Mouse (Mus musculus): Measurements from ENCODE around the gene Entpd3. TPM values are rescaled to one million over a fixed set of nuclear protein-coding genes. Genes with fewer than 3 reads are reported as not detected.

Entpd3 gene
- polyA plus RNA-seq (2012; rRNA removed) = 0.12 and 0.76 TPM in 2 replicates

DNA sequence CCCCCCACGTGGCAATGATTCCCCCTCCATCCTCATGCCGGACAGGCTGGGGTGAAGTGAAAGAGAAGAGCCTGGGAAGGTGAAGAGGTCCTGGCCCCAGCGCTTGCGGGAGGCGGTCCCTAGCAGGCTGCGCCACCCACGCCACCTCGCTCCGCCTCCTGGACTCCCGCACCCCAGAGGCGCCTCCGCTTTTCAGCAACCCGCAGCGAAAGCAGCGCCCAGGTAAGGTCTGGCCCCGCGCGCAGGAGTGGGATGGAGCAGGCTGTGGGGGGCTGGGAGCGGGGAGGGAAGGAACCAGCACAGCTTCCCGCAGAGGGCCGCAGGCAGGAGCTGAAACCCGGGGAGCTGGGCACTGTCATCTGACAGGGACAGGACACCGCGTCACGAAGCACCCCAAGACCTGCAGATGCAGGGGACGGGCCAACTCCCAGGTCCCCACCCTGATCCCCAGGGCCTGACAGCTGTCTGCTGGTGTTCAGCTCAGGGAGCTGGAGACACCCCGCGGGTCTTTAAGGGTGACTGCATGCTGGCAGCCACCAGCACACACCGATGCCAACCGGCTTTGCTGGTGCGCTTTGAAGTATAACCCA, at the start of gene Entpd3:
TSS of gene Entpd3 (plus strand) at position 157 of the 590 bp plus-strand sequence.

DNA sequence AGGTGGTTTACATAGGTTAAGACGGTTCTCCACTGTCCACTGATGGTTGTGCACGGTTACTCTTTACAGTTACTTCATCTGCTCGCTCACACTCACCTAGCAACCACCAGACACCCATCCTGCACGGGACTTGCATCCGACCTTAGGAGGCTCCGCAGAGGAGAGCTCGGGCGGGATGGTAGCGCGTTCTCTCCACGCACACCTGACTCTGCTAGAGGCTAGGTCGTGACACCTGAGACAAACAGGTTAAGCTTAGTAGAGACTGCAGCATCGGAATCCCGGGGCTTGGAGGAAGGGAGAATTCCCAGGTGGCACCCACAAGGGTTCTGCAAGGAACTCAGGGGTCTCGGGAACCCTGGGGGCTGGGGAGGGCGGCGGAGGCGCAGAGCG, 47.6 kb upstream of the Entpd3 start, which contains the start of gene Eif1b:
TSS of gene Eif1b (plus strand) at position 223 of the 390 bp plus-strand sequence.

DNA sequence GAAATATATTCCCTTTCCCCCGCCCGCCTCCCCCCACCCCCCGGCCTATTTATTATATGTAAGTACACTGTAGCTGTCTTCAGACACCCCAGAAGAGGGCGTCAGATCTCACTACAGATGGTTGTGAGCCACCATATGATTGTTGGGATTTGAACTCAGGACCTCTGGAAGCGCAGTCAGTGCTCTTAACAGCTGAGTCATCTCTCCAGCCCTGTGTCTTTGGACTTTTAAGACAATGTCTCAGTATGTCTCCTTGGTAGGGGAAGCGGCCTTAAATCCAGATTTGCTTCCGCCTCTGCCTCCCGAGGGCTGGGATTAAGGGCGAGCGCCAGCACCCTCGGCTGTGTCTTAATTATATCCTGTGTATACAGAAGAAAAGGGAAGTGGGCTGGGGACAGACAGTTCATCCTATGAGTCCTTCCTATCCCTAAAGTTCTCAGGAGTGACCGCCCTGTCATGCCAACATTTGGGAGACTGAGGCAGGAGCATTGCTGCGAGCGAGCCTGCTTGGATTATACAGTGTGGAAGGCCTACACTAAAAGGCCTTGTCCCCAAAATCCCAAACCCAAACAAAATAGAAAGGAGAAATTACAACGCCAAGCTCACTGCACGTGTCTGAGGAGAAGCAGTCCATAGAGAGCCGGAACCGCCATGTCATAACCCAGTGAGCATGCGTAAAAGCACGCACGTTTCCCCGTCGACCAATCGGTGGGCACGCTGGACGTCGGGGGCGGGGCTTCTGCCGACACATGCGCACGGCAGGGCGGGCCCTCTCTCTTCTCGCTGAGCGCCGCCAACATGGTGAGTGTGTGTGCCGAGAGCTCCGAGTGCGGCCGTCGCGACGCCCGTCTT, 31.3 kb downstream of the Entpd3 start, which contains the start of gene Rpl14:
TSS of gene Rpl14 (plus strand) at position 704 of the 852 bp plus-strand sequence.

Other genes starting within 250 kb of the Entpd3 start
- gene Myrip, start 238.3 kb upstream of the Entpd3 start, polyA plus RNA-seq (2012; rRNA removed) = 0.97 and 1.6 TPM in 2 replicates
- 101 and 115 TPM in 2 replicates for gene Eif1b, start 47.6 kb upstream of the Entpd3 start, polyA plus RNA-seq (2012; rRNA removed)
- 833 and 1,170 TPM in 2 replicates for gene Rpl14, start 31.6 kb downstream of the Entpd3 start, polyA plus RNA-seq (2012; rRNA removed)

All from central nervous system, embryonic 11.5 days (tissue).